Comparison of ENCODE assay signal across 9 mouse cellular contexts in the genomic region with DNA sequence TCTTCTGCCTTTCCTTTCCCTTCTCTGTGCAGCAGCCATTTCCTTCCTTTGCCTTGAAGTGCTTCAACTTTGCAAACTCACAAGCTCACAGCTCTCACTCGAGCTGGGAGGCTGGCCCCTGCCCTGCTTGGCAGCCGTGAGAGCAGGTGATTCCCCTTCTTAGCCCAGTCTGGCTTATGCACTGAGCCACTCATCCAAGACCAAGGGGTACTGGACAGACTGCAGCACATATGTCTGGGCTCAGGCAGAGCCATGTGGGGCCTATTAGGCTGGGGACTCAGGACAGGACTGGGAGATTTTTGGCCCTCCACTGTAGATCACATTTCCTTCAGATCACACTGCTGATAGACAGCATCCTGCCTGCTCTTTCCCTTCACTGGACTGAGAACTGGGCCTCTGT. TPM values are rescaled to one million over a fixed set of nuclear protein-coding genes. Genes with fewer than 3 reads are reported as not detected.
DNase-seq lines count a peak whose midpoint lies in the region; TF ChIP-seq lines count a peak whose summit lies in the region.
"Had no signal": no experiment of that assay in that cellular context is flagged by ENCODE, and none has a peak within 500 bp of the region (broad histone marks: within the 10 kb centered on the region; RNA-seq: fewer than 3 reads in every experiment).

No protein-coding gene starts in this region.

- WGBS in heart, adult 2 months = 12% methylated on average over 2 of the region's 2 CpGs

- no peak for TF ChIP-seq CTCF in heart, adult 2 months (IDR thresholded peaks at IDR 0.05)

- intact Hi-C loops in heart, adult 2 months (cut with DNase I) = no loop called here
- intact Hi-C loops in heart, postnatal 25 days (cut with DNase I) = no loop called here
- intact Hi-C loops in left cerebral cortex, postnatal 10 days (cut with DNase I) = no loop called here

- peaks cover 8% of the 10 kb centered on the region for H3K4me1 ChIP-seq in heart, adult 2 months (ENCODE audit: control insufficient read depth, insufficient read depth, low read length)

- no peaks in the 10 kb centered on the region; the same call in 1 of the 2 replicates for H3K36me3 ChIP-seq in heart, adult 2 months (ENCODE audit: control insufficient read depth, insufficient read depth, low read length)

- TF ChIP-seq POLR2A in heart, adult 2 months (IDR thresholded peaks at IDR 0.05; ENCODE audit: insufficient read depth, low read depth, low read length) = 0 out of 2 replicates have a peak, but pooled peaks have one; percentile 22

- H3K4me3 ChIP-seq in heart, adult 2 months = no peak overlapping the region
- H3K4me3 ChIP-seq: liver, embryonic 12.5 days had no signal

- 0 out of 2 replicates have a peak overlapping the region, but pooled peaks have one; percentile 10 for H3K9ac ChIP-seq in heart, adult 2 months (ENCODE audit: low read depth, low read length)
- H3K9ac ChIP-seq: liver, embryonic 12.5 days had no signal

- peak; percentile 45 to 62 for DNase-seq in heart, adult 2 months
- DNase-seq in heart, postnatal 25 days (ENCODE audit: low spot score) = no peak
- DNase-seq in NIH3T3 (ENCODE audit: low read depth) = peak; percentile 49
- DNase-seq in gastrocnemius, adult 8-10 months (ENCODE audit: low spot score in 2 of 2) = peak; percentile 25 to 63
- DNase-seq in lung, postnatal 10 days = peak; percentile 47
- no peak for DNase-seq in left cerebral cortex, postnatal 10 days (ENCODE audit: extremely low spot score in 1 of 2, low spot score in 2 of 2)
- no peak for DNase-seq in ovary, postnatal 36 days (ENCODE audit: low spot score)
- DNase-seq in layer of hippocampus, adult 11-12 months (ENCODE audit: low spot score) = no peak

- TF ChIP-seq EP300 in heart, adult 2 months (IDR thresholded peaks at IDR 0.05; ENCODE audit: insufficient read depth, low read depth, low read length) = peak; percentile 79

- no peaks in the 10 kb centered on the region for H3K27me3 ChIP-seq in heart, adult 2 months (ENCODE audit: control insufficient read depth, insufficient read depth, low read length)
- H3K27me3 ChIP-seq: liver, embryonic 12.5 days had no signal

- no peaks in the 10 kb centered on the region for H3K79me2 ChIP-seq in heart, adult 2 months (replicated peaks; ENCODE audit: control insufficient read depth, insufficient read depth, low read length)

- H3K27ac ChIP-seq in heart, adult 2 months = peak overlapping the region; percentile 52
- H3K27ac ChIP-seq: liver, embryonic 12.5 days had no signal

RNA-seq across cellular contexts. Expression of gene Clpb, which starts 10.1 kb away (rescaled TPM):
- 10 to 100 TPM; 72.6 to 79.2 TPM for total RNA-seq in heart, adult 2 months (2021)
- polyA plus RNA-seq in heart, adult 2 months (2012; rRNA removed) = 57.3 and 77.1 TPM in 2 replicates
- total RNA-seq in heart, postnatal 25 days (2021) = 10 to 100 TPM; 59.7 to 62.6 TPM
- total RNA-seq in gastrocnemius, adult 8-10 months (2022) = 10 to 100 TPM; 60.4 to 77.8 (median 69.2) TPM
- total RNA-seq in left cerebral cortex, postnatal 10 days (2021) = 10 to 100 TPM; 43.9 to 44.9 TPM

Comparison
In these comparisons a context has a peak if more than half of its experiments do, and no peak if none do; other contexts are left out.
1. DNase-seq: peak in heart, adult 2 months (2 of 2), NIH3T3 (single experiment), gastrocnemius, adult 8-10 months (2 of 2) and lung, postnatal 10 days (single experiment); none in heart, postnatal 25 days (single experiment), left cerebral cortex, postnatal 10 days (0 of 2), ovary, postnatal 36 days (single experiment) and layer of hippocampus, adult 11-12 months (single experiment).